In the genomic region with DNA sequence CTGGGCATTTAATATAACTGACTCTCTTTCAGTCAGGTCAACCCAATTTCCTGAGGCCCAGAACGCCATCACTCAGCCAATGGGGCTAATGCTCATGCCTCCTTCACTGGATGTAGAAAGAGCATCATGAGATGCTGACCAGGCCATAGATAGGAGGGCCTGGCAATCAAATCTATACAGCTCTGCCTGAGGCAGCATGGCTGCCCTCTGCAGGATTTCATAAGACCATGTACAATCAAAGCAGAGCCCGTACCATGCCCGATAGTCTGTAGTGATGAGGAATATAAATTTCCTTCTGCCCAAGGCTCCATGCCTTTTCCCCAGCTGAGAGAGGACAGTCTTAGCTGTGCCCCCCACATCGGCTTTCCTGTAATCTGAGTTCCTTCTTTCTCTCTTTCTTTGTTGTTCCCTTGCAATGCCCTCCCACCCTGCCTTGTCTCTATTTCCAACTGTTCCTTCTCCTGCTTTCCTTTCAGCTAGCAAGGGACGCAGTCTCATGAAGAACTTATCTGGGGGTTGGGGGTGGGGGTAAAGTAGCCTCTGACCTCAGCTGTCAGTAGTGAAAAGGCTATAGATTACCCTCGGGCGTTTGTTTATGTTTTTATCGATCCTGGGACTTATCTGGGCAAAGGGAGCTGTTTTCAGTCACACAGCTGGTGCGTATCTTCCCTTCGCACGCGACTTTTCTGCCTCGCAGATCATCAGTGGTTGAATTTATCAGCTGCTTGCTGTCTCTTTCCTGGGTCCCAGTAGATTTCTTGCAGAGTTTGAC, we compare ENCODE assay signal across 13 mouse cellular contexts. TPM values are rescaled to one million over a fixed set of nuclear protein-coding genes. Genes with fewer than 3 reads are reported as not detected.
A peak's percentile ranks its signal among the peaks of the same experiment; 100 is the strongest.
DNase-seq lines count a peak whose midpoint lies in the region; ATAC-seq and TF ChIP-seq lines count a peak whose summit lies in the region.
"Had no signal": no experiment of that assay in that cellular context is flagged by ENCODE, and none has a peak within 500 bp of the region (broad histone marks: within the 10 kb centered on the region; RNA-seq: fewer than 3 reads in every experiment).

No protein-coding gene starts in this region.

- H3K4me2 ChIP-seq in heart, embryonic 13.5 days: peak overlapping the region; percentile 41
- H3K4me2 ChIP-seq in midbrain, embryonic 11.5 days: no peak overlapping the region
- H3K4me2 ChIP-seq in midbrain, postnatal 0 days (ENCODE audit: low read depth, low read length, poor library complexity, severe bottlenecking): no peak overlapping the region
- H3K4me2 ChIP-seq: limb, embryonic 12.5 days had no signal

- TF ChIP-seq CTCF in midbrain, postnatal 0 days (IDR thresholded peaks at IDR 0.05): no peak

- no peak for ATAC-seq in heart, embryonic 13.5 days (ENCODE audit: extremely low read depth, insufficient number of reproducible peaks, low FRiP score, low TSS enrichment)
- ATAC-seq in midbrain, embryonic 11.5 days (ENCODE audit: low FRiP score): 0 out of 2 replicates have a peak, but pooled peaks have one; percentile 14
- no peak for ATAC-seq in midbrain, postnatal 0 days (ENCODE audit: low FRiP score)
- ATAC-seq in erythroblast, adult 5-6 weeks (replicated peaks; ENCODE audit: low FRiP score, poor library complexity, severe bottlenecking): 0 out of 2 replicates have a peak, but pooled peaks have one; percentile 46
- peak; percentile 52 for ATAC-seq in megakaryocyte progenitor cell, adult 5-6 weeks (replicated peaks; ENCODE audit: poor library complexity)
- ATAC-seq: inflammation-experienced regulatory T-cells, adult 6 months had no signal

- 19% methylated on average over 13 of the region's 13 CpGs for WGBS in heart, embryonic 13.5 days
- 64% methylated on average over 13 of the region's 13 CpGs for WGBS in midbrain, embryonic 11.5 days
- WGBS in midbrain, postnatal 0 days: 63% methylated on average over 13 of the region's 13 CpGs

- no peaks in the 10 kb centered on the region for H3K9me3 ChIP-seq in heart, embryonic 13.5 days
- no peaks in the 10 kb centered on the region for H3K9me3 ChIP-seq in midbrain, embryonic 11.5 days (ENCODE audit: control insufficient read depth, low read length)
- no peaks in the 10 kb centered on the region for H3K9me3 ChIP-seq in midbrain, postnatal 0 days (ENCODE audit: low read length)
- H3K9me3 ChIP-seq: limb, embryonic 12.5 days had no signal

- 0 out of 2 replicates have a peak overlapping the region, but pooled peaks have one; percentile 16 for H3K9ac ChIP-seq in heart, embryonic 13.5 days
- no peak overlapping the region for H3K9ac ChIP-seq in midbrain, embryonic 11.5 days (ENCODE audit: low read length)
- H3K9ac ChIP-seq in midbrain, postnatal 0 days (replicated peaks; ENCODE audit: low read length, poor library complexity, severe bottlenecking): no peak overlapping the region
- H3K9ac ChIP-seq: limb, embryonic 12.5 days had no signal

- peak overlapping the region; percentile 24 for H3K27ac ChIP-seq in heart, embryonic 13.5 days (replicated peaks)
- peak overlapping the region; percentile 57 for H3K27ac ChIP-seq in midbrain, embryonic 11.5 days (ENCODE audit: low read depth, low read length)
- no peak overlapping the region for H3K27ac ChIP-seq in midbrain, postnatal 0 days (ENCODE audit: low read depth, low read length)
- H3K27ac ChIP-seq: limb, embryonic 12.5 days had no signal

- H3K4me3 ChIP-seq in heart, embryonic 13.5 days: peak overlapping the region; percentile 5; the same call in 1 of the 2 replicates
- no peak overlapping the region for H3K4me3 ChIP-seq in midbrain, embryonic 11.5 days (ENCODE audit: low read depth, low read length)
- H3K4me3 ChIP-seq in midbrain, postnatal 0 days (ENCODE audit: low read depth, low read length): no peak overlapping the region
- H3K4me3 ChIP-seq: limb, embryonic 12.5 days had no signal

- peaks cover 14% of the 10 kb centered on the region for H3K4me1 ChIP-seq in heart, embryonic 13.5 days
- H3K4me1 ChIP-seq in midbrain, embryonic 11.5 days (ENCODE audit: control insufficient read depth, insufficient read depth, low read length): no peaks in the 10 kb centered on the region
- no peaks in the 10 kb centered on the region for H3K4me1 ChIP-seq in midbrain, postnatal 0 days (ENCODE audit: insufficient read depth, low read length)

- no peaks in the 10 kb centered on the region for H3K27me3 ChIP-seq in heart, embryonic 13.5 days (replicated peaks)
- no peaks in the 10 kb centered on the region for H3K27me3 ChIP-seq in midbrain, embryonic 11.5 days (ENCODE audit: control insufficient read depth, insufficient read depth, low read length)
- H3K27me3 ChIP-seq in midbrain, postnatal 0 days (ENCODE audit: insufficient read depth, low read length): no peaks in the 10 kb centered on the region
- H3K27me3 ChIP-seq: limb, embryonic 12.5 days had no signal

- H3K36me3 ChIP-seq in heart, embryonic 13.5 days: no peaks in the 10 kb centered on the region
- H3K36me3 ChIP-seq in midbrain, embryonic 11.5 days (ENCODE audit: control insufficient read depth, insufficient read depth, low read length): no peaks in the 10 kb centered on the region
- H3K36me3 ChIP-seq in midbrain, postnatal 0 days (ENCODE audit: insufficient read depth, low read length): no peaks in the 10 kb centered on the region
- H3K36me3 ChIP-seq: limb, embryonic 12.5 days had no signal

- DNase-seq in heart, adult 9 months (ENCODE audit: low spot score in 2 of 2): no peak
- DNase-seq in midbrain, embryonic 11.5 days (ENCODE audit: low spot score, missing footprints): no peak
- DNase-seq in midbrain, postnatal 0 days (ENCODE audit: low spot score): no peak
- no peak for DNase-seq in thymus, postnatal 4 days
- DNase-seq in left cerebral cortex, adult 18-20 months (ENCODE audit: low spot score in 2 of 2): no peak
- DNase-seq: cerebellum, adult 9-10 months; gastrocnemius, postnatal 10 days; right cerebral cortex, adult 18-20 months had no signal

RNA-seq across cellular contexts. Expression of a gene that starts 5.3 kb away (rescaled TPM):
- polyA plus RNA-seq in heart, embryonic 13.5 days (2015; fragmentation: Nextera tagmentation; extraction: Ambion mirVana): 20.2 and 22.2 TPM in 2 replicates
- polyA plus RNA-seq in midbrain, embryonic 11.5 days (2014; fragmentation: Nextera tagmentation; extraction: Ambion mirVana): 15.6 and 16.2 TPM in 2 replicates
- total RNA-seq in midbrain, postnatal 0 days (2014; rRNA removed): 71.8 and 83.9 TPM in 2 replicates
- 48.8 and 50.6 TPM in 2 replicates for polyA plus RNA-seq in midbrain, postnatal 0 days (2015; fragmentation: Nextera tagmentation; extraction: Ambion mirVana)
- total RNA-seq in erythroblast, adult 5-6 weeks (2015; ENCODE audit: low replicate concordance): 3.8 and 8.1 TPM in 2 replicates
- 12.0 and 22.6 TPM in 2 replicates for total RNA-seq in erythroblast, adult 5-6 weeks (2017; ENCODE audit: low replicate concordance)
- total RNA-seq in megakaryocyte progenitor cell, adult 5-6 weeks (2015): 10.7 and 13.6 TPM in 2 replicates
- total RNA-seq in megakaryocyte progenitor cell, adult 5-6 weeks (2017): 26.9 and 30.5 TPM in 2 replicates
- 10 to 100 TPM; 78.2 to 85.1 TPM for total RNA-seq in left cerebral cortex, adult 18-20 months (2021)

RNA-seq across cellular contexts. Expression of a gene that starts 11.2 kb away (rescaled TPM):
- polyA plus RNA-seq in heart, embryonic 13.5 days (2015; fragmentation: Nextera tagmentation; extraction: Ambion mirVana): 7.4 and 7.7 TPM in 2 replicates
- polyA plus RNA-seq in midbrain, embryonic 11.5 days (2014; fragmentation: Nextera tagmentation; extraction: Ambion mirVana): 5.3 and 5.9 TPM in 2 replicates
- 14.7 and 15.1 TPM in 2 replicates for total RNA-seq in midbrain, postnatal 0 days (2014; rRNA removed)
- polyA plus RNA-seq in midbrain, postnatal 0 days (2015; fragmentation: Nextera tagmentation; extraction: Ambion mirVana): 2.9 and 3.6 TPM in 2 replicates
- total RNA-seq in erythroblast, adult 5-6 weeks (2015; ENCODE audit: low replicate concordance): 3.8 and 5.9 TPM in 2 replicates
- 3.2 and 5.3 TPM in 2 replicates for total RNA-seq in erythroblast, adult 5-6 weeks (2017; ENCODE audit: low replicate concordance)
- total RNA-seq in megakaryocyte progenitor cell, adult 5-6 weeks (2015): 14.4 and 14.9 TPM in 2 replicates
- total RNA-seq in megakaryocyte progenitor cell, adult 5-6 weeks (2017): 15.0 and 18.8 TPM in 2 replicates
- 1 to 10 TPM; 8.3 to 8.6 TPM for total RNA-seq in left cerebral cortex, adult 18-20 months (2021)

RNA-seq across cellular contexts. Expression of a gene that starts 29.6 kb away (rescaled TPM):
- 30.6 and 34.2 TPM in 2 replicates for polyA plus RNA-seq in heart, embryonic 13.5 days (2015; fragmentation: Nextera tagmentation; extraction: Ambion mirVana)
- polyA plus RNA-seq in midbrain, embryonic 11.5 days (2014; fragmentation: Nextera tagmentation; extraction: Ambion mirVana): 11.1 and 12.9 TPM in 2 replicates
- total RNA-seq in midbrain, postnatal 0 days (2014; rRNA removed): 9.3 and 11.5 TPM in 2 replicates
- polyA plus RNA-seq in midbrain, postnatal 0 days (2015; fragmentation: Nextera tagmentation; extraction: Ambion mirVana): 11.9 and 13.7 TPM in 2 replicates
- total RNA-seq in erythroblast, adult 5-6 weeks (2015; ENCODE audit: low replicate concordance): 5.2 TPM in 1 of 2 replicates, not detected in the other
- total RNA-seq in erythroblast, adult 5-6 weeks (2017; ENCODE audit: low replicate concordance): 0.34 TPM in 1 of 2 replicates, not detected in the other
- 5.0 and 7.3 TPM in 2 replicates for total RNA-seq in megakaryocyte progenitor cell, adult 5-6 weeks (2015)
- total RNA-seq in megakaryocyte progenitor cell, adult 5-6 weeks (2017): 4.9 and 5.4 TPM in 2 replicates
- 10 to 100 TPM; 32.0 to 33.3 TPM for total RNA-seq in left cerebral cortex, adult 18-20 months (2021)

RNA-seq across cellular contexts. Expression of a gene that starts 43.6 kb away (rescaled TPM):
- polyA plus RNA-seq in heart, embryonic 13.5 days (2015; fragmentation: Nextera tagmentation; extraction: Ambion mirVana): 4.4 and 5.4 TPM in 2 replicates
- 0.11 and 0.14 TPM in 2 replicates for polyA plus RNA-seq in midbrain, embryonic 11.5 days (2014; fragmentation: Nextera tagmentation; extraction: Ambion mirVana)
- total RNA-seq in midbrain, postnatal 0 days (2014; rRNA removed): 1.6 and 3.8 TPM in 2 replicates
- polyA plus RNA-seq in midbrain, postnatal 0 days (2015; fragmentation: Nextera tagmentation; extraction: Ambion mirVana): 2.7 and 2.8 TPM in 2 replicates
- not detected in 2 replicates for total RNA-seq in erythroblast, adult 5-6 weeks (2015; ENCODE audit: low replicate concordance)
- total RNA-seq in erythroblast, adult 5-6 weeks (2017; ENCODE audit: low replicate concordance): not detected in 2 replicates
- not detected in 2 replicates for total RNA-seq in megakaryocyte progenitor cell, adult 5-6 weeks (2015)
- not detected in 2 replicates for total RNA-seq in megakaryocyte progenitor cell, adult 5-6 weeks (2017)
- 1 to 10 TPM in 1 of 2 experiments, under 1 TPM in 1; 0.49 to 2.1 TPM for total RNA-seq in left cerebral cortex, adult 18-20 months (2021)
- polyA plus RNA-seq: inflammation-experienced regulatory T-cells, adult 6 months had no signal

Comparison
In these comparisons a context has a peak if more than half of its experiments do, and no peak if none do; other contexts are left out.
1. ATAC-seq: peak in midbrain, embryonic 11.5 days (single experiment), erythroblast, adult 5-6 weeks (single experiment) and megakaryocyte progenitor cell, adult 5-6 weeks (single experiment); none in heart, embryonic 13.5 days (single experiment) and midbrain, postnatal 0 days (single experiment).